Mouse (Mus musculus) heart, postnatal 0 days (tissue): ENCODE data around the gene Tcerg1l.

Experiments
- CTCF ChIP-seq: IDR thresholded peaks from 2 replicates; pipeline ENCODE4 v1.5.1; 2016; ENCODE audit warnings: antibody characterized with exemption, control low read depth, low read depth
- EP300 ChIP-seq: IDR thresholded peaks from 2 replicates; pipeline ENCODE4 v1.6.1; 2016; ENCODE audit warnings: antibody characterized with exemption, low read depth

GRCm38 (mm10) chr7:138374376-138374775 is 23.2 kb downstream of the Tcerg1l start:
- TF ChIP-seq CTCF (no peak), EP300 (no peak)
